Comparison of ENCODE assay signal across 21 mouse cellular contexts in genomic region chr3:41288735-41289134, GRCm38 (mm10).
DNase-seq lines count a peak whose midpoint lies in the region; TF ChIP-seq lines count a peak whose summit lies in the region.
"Had no signal": no experiment of that assay in that cellular context is flagged by ENCODE, and none has a peak within 500 bp of the region (broad histone marks: within the 10 kb centered on the region; RNA-seq: fewer than 3 reads in every experiment).

No protein-coding gene starts in this region.

- no peak for TF ChIP-seq POLR2A in embryonic fibroblast, embryonic 13.5 days (IDR thresholded peaks at IDR 0.05; ENCODE audit: low read depth, low read length)

- H3K4me3 ChIP-seq in C2C12 (ENCODE audit: insufficient read depth, poor library complexity, severe bottlenecking) = no peak overlapping the region
- no peak overlapping the region for H3K4me3 ChIP-seq in embryonic fibroblast, embryonic 13.5 days (ENCODE audit: insufficient read depth, low read length)
- H3K4me3 ChIP-seq: embryonic facial prominence, embryonic 12.5 days; embryonic facial prominence, embryonic 15.5 days; erythroblast, embryonic 14.5 days; forebrain, embryonic 12.5 days; forebrain, embryonic 15.5 days; hindbrain, embryonic 12.5 days; hindbrain, embryonic 15.5 days had no signal

- no peak overlapping the region for H3ac ChIP-seq in C2C12 (ENCODE audit: control insufficient read depth, insufficient read length, low read depth)

- DNase-seq in 3134 (ENCODE audit: extremely low read depth, insufficient read length, low spot score) = peak; percentile 58
- peak; percentile 75 for DNase-seq in NIH3T3 (ENCODE audit: low read depth)
- DNase-seq in kidney, postnatal 25 days = no peak
- no peak for DNase-seq in ovary, postnatal 10 days (ENCODE audit: low spot score)
- no peak for DNase-seq in urinary bladder, postnatal 10 days (ENCODE audit: low spot score)
- DNase-seq: adrenal gland, postnatal 14 days; cerebellum, adult 11 months; cerebellum, adult 2 months; cerebellum, adult 9-11 months; cerebellum, postnatal 25 days; gastrocnemius, postnatal 14 days; heart, adult 11 months had no signal

- no peaks in the 10 kb centered on the region for H3K79me3 ChIP-seq in C2C12 (ENCODE audit: low read depth)

- no peaks in the 10 kb centered on the region for H3K36me3 ChIP-seq in C2C12 (ENCODE audit: control insufficient read depth, insufficient read depth)
- H3K36me3 ChIP-seq: embryonic facial prominence, embryonic 12.5 days; embryonic facial prominence, embryonic 15.5 days; forebrain, embryonic 12.5 days; forebrain, embryonic 15.5 days; hindbrain, embryonic 12.5 days; hindbrain, embryonic 15.5 days had no signal

- H3K4me1 ChIP-seq in embryonic fibroblast, embryonic 13.5 days (ENCODE audit: control insufficient read depth, insufficient read depth, low read length) = peaks cover 24% of the 10 kb centered on the region
- H3K4me1 ChIP-seq: forebrain, embryonic 15.5 days had no signal

- peak overlapping the region; percentile 76 for H3K27ac ChIP-seq in embryonic fibroblast, embryonic 13.5 days (ENCODE audit: insufficient read depth, low read length)
- H3K27ac ChIP-seq: embryonic facial prominence, embryonic 12.5 days; embryonic facial prominence, embryonic 15.5 days; forebrain, embryonic 12.5 days; forebrain, embryonic 15.5 days; hindbrain, embryonic 12.5 days; hindbrain, embryonic 15.5 days had no signal

- H3K27me3 ChIP-seq in C2C12 (ENCODE audit: control insufficient read depth, insufficient read depth, insufficient read length) = no peaks in the 10 kb centered on the region
- H3K27me3 ChIP-seq: embryonic facial prominence, embryonic 12.5 days; embryonic facial prominence, embryonic 15.5 days; forebrain, embryonic 12.5 days; forebrain, embryonic 15.5 days; hindbrain, embryonic 12.5 days; hindbrain, embryonic 15.5 days had no signal

- no peak for TF ChIP-seq CTCF in C2C12 (IDR thresholded peaks at IDR 0.05; ENCODE audit: control insufficient read depth, insufficient read depth, insufficient read length)
- no peak for TF ChIP-seq CTCF in embryonic fibroblast, embryonic 13.5 days (IDR thresholded peaks at IDR 0.05; ENCODE audit: borderline replicate concordance, insufficient read depth, low read length)

- no peaks in the 10 kb centered on the region for H3K79me2 ChIP-seq in C2C12 (ENCODE audit: control insufficient read depth, insufficient read depth)

TF ChIP-seq in C2C12, 6 proteins besides CTCF, POLR2A, EP300 and RAD21:
- TF ChIP-seq FOSL1 (IDR thresholded peaks at IDR 0.05; ENCODE audit: insufficient read depth, low read length, poor library complexity, severe bottlenecking) (peak; percentile 37), MYOD1 (IDR thresholded peaks at IDR 0.05; ENCODE audit: control insufficient read depth, insufficient read length, low read depth) (peak; percentile 90), MAX (IDR thresholded peaks at IDR 0.05) (peak; percentile 85), CEBPB (IDR thresholded peaks at IDR 0.05; ENCODE audit: low read depth) (no peak), MYOG (IDR thresholded peaks at IDR 0.05; ENCODE audit: control insufficient read depth, extremely low read depth, insufficient read length) (no peak), USF1 (IDR thresholded peaks at IDR 0.05; ENCODE audit: low read depth) (peak; percentile 60)

Comparison
In these comparisons a context has a peak if more than half of its experiments do, and no peak if none do; other contexts are left out.
1. DNase-seq: peak in 3134 (single experiment) and NIH3T3 (single experiment); none in kidney, postnatal 25 days (0 of 2), ovary, postnatal 10 days (single experiment) and urinary bladder, postnatal 10 days (single experiment).